Mouse (Mus musculus) E14TG2a.4 (cell line): ENCODE measurements around the gene Fbxl21.

Experiments
- H3K27me3 ChIP-seq: 2 replicates; pipeline ENCODE4 v1.6.1; 2014; ENCODE audit warnings: low read length, control low read depth; ENCODE audit not compliant: insufficient read depth
- H3K36me3 ChIP-seq: 2 replicates; pipeline ENCODE4 v1.6.1; 2014; ENCODE audit warnings: low read length, control low read depth; ENCODE audit not compliant: insufficient read depth
- H3K4me1 ChIP-seq: replicated peaks from 2 replicates; pipeline ENCODE4 v1.6.1; 2014; ENCODE audit warnings: low read depth, low read length, control low read depth
- H3K4me3 ChIP-seq: replicated peaks from 2 replicates; pipeline ENCODE4 v1.5.1; 2014; ENCODE audit warnings: mild to moderate bottlenecking, low read length
- H3K9me3 ChIP-seq: 2 replicates; pipeline ENCODE4 v1.6.1; 2014; ENCODE audit warnings: low read length, control low read depth
- CTCF ChIP-seq: conservative IDR thresholded peaks from 2 replicates; pipeline ENCODE4 v1.5.1; 2014; ENCODE audit warnings: low read length
- NANOG ChIP-seq: IDR thresholded peaks from 2 replicates; pipeline ENCODE4 v1.6.1; 2014; ENCODE audit warnings: borderline replicate concordance, low read length, mixed read lengths
- POU5F1 ChIP-seq: IDR thresholded peaks from 2 replicates; pipeline ENCODE4 v1.6.1; 2014; ENCODE audit warnings: low read length, borderline replicate concordance

Fbxl21 gene

DNA sequence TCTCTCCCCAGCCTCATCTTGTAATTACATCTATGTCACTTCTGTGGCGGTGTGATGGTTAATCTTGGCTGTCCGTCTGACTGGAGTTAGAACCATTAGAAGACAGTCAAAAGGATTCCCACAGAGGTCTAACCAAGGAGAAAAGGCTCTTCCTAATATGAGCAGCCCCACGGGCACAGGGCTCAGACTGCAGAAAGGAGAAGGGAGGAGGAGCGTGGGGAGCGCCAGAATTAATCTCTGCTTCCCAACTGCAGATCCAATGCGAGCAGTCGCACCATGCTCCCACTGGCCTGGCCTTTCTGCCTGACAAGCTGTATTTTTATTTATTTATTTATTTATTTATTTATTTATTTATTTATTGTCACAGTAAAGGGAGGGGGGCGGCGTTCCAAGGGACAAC is 21.5 kb downstream of the Fbxl21 start:
- TF ChIP-seq NANOG (no peak), CTCF (no peak), POU5F1 (no peak)
- Histone ChIP-seq H3K4me3 (no peak overlapping the region), H3K4me1 (no peaks in the 10 kb centered on the region), H3K27me3 (no peaks in the 10 kb centered on the region), H3K9me3 (no peaks in the 10 kb centered on the region), H3K36me3 (no peaks in the 10 kb centered on the region)

DNA sequence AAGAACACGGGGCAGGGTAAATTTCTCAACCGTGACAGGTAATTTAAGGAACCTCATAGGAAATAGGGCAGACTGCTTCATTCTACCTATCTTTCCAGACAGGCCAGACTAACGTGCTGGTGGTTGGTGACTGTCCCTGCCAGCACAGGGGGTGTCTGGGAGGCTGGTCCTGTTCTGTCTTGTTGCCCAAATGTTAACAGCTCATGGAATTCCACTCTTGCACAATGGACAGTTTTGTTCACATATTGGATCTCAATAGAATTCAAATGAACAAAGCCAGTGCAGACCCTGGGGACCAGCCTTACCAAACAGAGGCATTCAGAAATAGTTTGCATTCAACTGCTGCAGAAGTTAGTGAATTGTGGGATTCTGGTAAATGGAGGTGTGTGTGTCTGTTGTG is 22.7 kb downstream of the Fbxl21 start:
- no peak overlapping the region for H3K4me3 ChIP-seq
- H3K9me3 ChIP-seq, result no peaks in the 10 kb centered on the region
- H3K36me3 ChIP-seq, result no peaks in the 10 kb centered on the region
- no peaks in the 10 kb centered on the region for H3K27me3 ChIP-seq
- TF ChIP-seq NANOG, result no peak
- no peak for TF ChIP-seq POU5F1
- no peak for TF ChIP-seq CTCF
- H3K4me1 ChIP-seq, result no peaks in the 10 kb centered on the region

DNA sequence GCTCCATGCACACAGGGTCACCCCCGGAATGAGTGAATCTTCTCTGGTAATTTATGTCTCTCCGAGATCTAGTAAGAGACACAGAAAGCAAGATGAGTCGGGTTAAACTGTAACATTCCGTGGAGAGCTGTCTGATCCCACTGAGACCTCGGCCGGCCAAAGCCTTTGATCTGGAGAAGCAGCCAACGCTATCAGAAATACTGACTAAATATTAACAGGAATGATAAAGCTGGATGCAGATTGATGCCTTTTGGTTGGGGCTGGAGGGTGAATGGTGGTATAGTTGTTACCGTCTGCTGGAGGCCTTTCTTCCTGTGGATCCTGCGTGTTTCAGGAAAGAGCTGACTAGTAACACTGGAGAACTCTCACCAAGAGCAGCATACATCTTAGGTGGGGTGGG is 26.1 kb downstream of the Fbxl21 start, which contains the start of gene Lect2:
TSS of gene Lect2 (minus strand) at position 102 of the 400 bp plus-strand sequence.
- Histone ChIP-seq H3K4me1 (no peaks in the 10 kb centered on the region), H3K9me3 (no peaks in the 10 kb centered on the region), H3K4me3 (no peak within 1 kb of the TSS), H3K27me3 (no peaks in the 10 kb centered on the region), H3K36me3 (no peaks in the 10 kb centered on the region)
- TF ChIP-seq CTCF (no peak), POU5F1 (no peak), NANOG (no peak)

DNA sequence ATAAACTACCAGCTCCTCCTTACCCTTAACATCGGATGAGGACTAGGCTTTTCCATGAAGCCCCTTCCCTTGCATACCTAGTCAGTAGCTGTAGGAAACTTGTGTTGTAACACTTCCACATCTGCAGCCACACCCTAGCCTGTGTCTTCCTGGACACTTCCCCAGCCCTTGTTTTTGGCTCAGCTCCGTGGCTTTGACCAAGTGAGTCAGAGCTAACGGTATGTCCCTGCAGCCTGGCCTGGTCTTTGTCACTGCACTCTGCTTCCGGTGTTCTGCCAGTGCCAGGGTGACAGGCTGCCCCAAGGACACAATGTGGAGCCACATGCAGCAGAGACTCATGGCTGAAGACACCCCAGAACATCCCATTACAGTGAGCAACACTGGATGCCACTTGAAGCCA is 27.1 kb downstream of the Fbxl21 start:
- no peak for TF ChIP-seq CTCF
- no peak for TF ChIP-seq POU5F1
- TF ChIP-seq NANOG, result no peak
- Histone ChIP-seq H3K27me3 (no peaks in the 10 kb centered on the region), H3K4me1 (no peaks in the 10 kb centered on the region), H3K36me3 (no peaks in the 10 kb centered on the region), H3K9me3 (no peaks in the 10 kb centered on the region), H3K4me3 (no peak overlapping the region)

DNA sequence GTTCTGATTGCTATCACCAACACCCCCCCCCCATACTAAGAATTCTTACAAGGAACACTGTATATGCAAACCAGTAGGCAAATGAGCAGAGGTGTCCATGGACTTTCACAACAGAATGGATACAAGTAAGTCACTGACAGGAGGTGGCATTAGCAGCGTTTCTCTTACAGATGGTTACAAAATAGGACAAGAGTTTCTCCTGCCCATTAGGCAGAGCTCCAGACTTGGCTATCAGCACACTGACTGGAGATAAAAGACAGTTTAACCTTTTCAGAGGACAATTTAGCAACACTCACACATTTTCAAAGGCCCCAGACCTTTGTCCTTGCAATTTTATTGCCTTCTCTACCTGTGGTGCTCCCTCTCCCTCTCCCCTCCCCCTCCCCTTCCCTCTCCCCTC is 28.3 kb downstream of the Fbxl21 start:
- H3K4me1 ChIP-seq, result 0 out of 2 replicates have a peak, but pooled peaks cover 5% of the 10 kb centered on the region

DNA sequence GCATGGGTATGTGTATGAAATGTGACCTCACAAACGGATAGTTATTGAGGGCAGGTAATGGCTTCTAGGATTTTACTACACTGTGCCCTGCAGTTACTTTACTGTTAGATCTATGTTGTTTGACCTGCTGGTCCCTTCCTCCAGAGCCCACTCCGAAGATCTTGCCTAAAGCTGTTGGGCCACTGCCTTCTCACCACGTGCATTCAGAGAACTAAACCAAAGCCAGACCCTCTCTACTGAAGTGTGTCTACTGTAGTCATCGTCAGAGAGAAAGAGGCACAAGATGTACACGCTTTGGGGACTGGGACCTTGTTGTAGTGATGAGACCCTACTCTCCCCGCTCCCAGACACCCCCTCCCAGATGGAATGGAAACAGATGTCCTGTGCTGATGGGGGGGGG is 29.4 kb downstream of the Fbxl21 start:
- TF ChIP-seq CTCF (no peak), NANOG (no peak), POU5F1 (no peak)
- Histone ChIP-seq H3K36me3 (no peaks in the 10 kb centered on the region), H3K9me3 (no peaks in the 10 kb centered on the region), H3K4me3 (no peak overlapping the region), H3K4me1 (0 out of 2 replicates have a peak, but pooled peaks cover 5% of the 10 kb centered on the region), H3K27me3 (no peaks in the 10 kb centered on the region)

More for the DNA sequence above, 28.3 kb downstream of the Fbxl21 start:
- TF ChIP-seq NANOG, result no peak
- TF ChIP-seq POU5F1, result no peak
- no peak for TF ChIP-seq CTCF
- Histone ChIP-seq H3K27me3 (no peaks in the 10 kb centered on the region), H3K36me3 (no peaks in the 10 kb centered on the region), H3K4me3 (no peak overlapping the region), H3K9me3 (no peaks in the 10 kb centered on the region)

DNA sequence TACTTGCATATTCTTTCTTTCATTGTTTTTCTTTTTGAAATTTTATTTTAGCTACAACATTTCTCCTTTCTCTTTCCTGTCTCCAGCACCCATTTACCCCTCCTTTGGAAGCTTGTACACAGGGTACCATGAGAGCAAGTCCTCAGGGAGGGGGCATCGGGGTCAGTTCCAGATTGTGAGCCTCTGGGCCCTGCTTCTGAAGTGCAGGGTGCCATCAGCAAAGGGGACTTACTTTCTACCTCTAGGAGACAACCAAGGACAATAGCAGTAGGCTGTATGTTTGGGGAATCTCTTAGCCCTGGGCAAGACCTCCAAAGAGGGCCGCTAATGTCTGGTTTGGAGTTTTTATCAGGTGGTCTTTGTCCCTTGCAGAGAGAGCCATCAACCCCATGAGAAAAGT is 31.7 kb downstream of the Fbxl21 start:
- TF ChIP-seq POU5F1 (no peak), CTCF (no peak), NANOG (no peak)
- H3K27me3 ChIP-seq, result no peaks in the 10 kb centered on the region
- no peak overlapping the region for H3K4me3 ChIP-seq
- no peaks in the 10 kb centered on the region for H3K36me3 ChIP-seq
- H3K4me1 ChIP-seq, result 0 out of 2 replicates have a peak, but pooled peaks cover 5% of the 10 kb centered on the region
- H3K9me3 ChIP-seq, result no peaks in the 10 kb centered on the region

DNA sequence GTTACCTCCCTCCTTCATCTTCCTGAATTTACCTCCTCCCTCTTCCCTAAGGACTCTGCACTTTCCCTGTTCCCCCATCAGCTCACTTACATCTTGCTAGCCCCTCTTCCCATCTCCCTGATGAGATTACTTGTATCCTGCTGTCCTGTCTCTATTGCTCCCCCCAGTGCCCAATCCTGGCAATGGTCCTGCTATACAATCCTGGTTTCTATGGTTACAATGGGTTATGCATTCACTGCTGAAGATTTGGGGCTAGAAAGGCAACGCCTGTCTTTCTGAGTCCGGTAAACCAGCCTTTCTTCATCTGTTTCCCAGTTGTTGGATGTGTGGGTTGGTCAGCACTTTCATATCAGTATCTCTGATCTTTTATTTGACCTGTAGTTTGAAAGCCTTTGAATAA is 32.1 kb downstream of the Fbxl21 start:
- Histone ChIP-seq H3K4me3 (no peak overlapping the region), H3K27me3 (no peaks in the 10 kb centered on the region; the same call in 1 of the 2 replicates), H3K9me3 (no peaks in the 10 kb centered on the region), H3K4me1 (0 out of 2 replicates have a peak, but pooled peaks cover 5% of the 10 kb centered on the region), H3K36me3 (no peaks in the 10 kb centered on the region)
- TF ChIP-seq CTCF (peak; percentile 63), NANOG (no peak)

DNA sequence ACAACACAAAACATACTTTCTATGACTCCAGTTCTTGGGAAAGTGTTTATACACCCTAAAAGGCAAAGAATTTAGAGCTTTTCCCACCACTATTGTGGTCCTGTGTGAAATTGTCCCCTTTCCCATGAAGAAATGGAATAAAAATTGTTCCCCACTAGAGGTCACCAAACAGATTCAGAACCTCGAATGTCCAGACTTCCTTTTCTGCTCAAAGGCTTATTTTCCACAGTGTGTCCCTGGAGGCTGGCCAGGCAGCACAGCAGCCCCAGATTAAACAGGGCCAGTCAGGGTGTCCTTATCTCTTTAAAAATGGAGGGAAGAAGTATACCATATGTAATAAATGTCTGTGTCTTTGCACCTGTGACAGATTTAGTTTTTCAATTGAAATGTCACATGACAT is 33.7 kb downstream of the Fbxl21 start:
- Histone ChIP-seq H3K27me3 (peaks cover 4% of the 10 kb centered on the region; the same call in 1 of the 2 replicates), H3K9me3 (no peaks in the 10 kb centered on the region), H3K4me1 (0 out of 2 replicates have a peak, but pooled peaks cover 5% of the 10 kb centered on the region), H3K4me3 (no peak overlapping the region), H3K36me3 (no peaks in the 10 kb centered on the region)
- TF ChIP-seq NANOG, result no peak
- TF ChIP-seq POU5F1, result no peak
- no peak; the same call in 1 of the 2 replicates for TF ChIP-seq CTCF
